Mouse (Mus musculus): Measurements from ENCODE around the gene Rrbp1.

The Rrbp1 gene

DNA sequence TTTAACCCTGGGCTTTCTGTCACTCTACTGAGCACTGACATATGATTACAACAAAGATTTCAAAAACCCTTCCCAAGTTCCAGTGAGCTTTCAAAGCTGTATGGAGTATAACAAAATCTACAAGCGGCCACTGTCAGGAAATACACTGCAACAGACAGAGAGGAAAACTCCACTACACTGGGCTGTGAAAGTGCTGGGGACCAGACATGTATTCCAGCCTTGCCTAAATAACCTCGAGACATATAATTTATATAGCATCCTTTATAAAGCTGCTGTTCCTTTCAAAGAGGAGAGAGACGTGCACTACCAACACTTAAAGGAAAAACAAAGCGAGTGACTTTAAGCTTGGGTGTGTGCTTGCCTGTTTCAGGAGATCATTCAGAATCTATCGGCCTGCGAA, 4.4 kb downstream of the Rrbp1 start:
- no peak for DNase-seq (ENCODE audit: low read depth, low spot score)

DNA sequence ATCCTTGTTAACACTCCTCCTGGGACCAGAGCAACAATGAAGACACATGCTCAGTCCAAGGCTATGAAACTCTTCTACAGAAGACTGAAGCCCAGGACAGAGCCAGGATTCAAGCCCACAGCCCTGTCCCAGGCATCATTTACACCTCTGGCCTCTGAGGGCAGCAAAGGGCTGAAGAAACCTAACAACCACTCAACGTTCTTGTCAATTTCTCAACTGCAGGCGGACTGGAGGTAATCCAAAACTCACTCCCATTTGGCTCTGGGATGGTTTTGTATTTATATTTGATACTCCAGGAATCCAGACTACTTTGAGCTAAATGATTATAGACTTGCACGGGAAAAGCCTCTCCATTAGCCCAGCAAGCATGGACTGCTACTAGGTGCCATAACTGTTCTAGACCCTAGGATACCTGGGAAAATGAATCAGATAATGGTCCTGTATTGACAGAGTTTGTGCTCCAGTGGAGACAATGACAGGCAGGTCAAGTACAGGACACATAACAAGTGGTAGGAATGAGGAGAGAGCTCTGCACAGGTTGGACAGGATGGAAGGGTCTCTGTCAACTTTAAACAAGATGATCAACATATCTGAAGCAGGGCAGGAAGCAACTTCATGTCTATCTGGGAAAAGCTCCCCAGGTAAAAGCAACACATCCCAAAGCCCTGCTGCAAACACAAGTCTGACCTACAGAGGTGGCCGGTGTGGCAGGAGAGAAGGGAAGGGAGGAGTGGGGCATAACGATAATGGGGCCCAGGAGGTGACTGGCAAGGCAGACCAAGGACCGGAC, 5.7 kb downstream of the Rrbp1 start:
- no peak for DNase-seq (ENCODE audit: low read depth, low spot score)

DNA sequence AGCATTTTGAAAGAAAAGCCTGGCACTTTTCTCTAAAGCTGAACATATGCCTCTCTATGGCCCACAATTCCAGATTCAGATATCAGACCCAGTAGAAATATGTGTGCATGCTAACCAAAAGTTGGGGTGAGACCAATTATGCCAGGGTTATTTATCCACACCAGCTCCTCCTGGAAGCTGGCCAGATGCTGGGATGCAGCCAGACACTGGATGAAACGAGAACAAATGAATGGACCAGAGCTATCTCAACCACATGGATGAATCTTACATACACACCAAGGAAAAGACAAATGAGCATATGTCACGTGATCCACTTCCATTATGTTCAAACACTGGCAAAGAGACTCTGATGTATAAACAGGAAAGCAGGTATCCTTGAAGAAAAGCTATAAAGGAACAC, 7.5 kb downstream of the Rrbp1 start:
- DNase-seq (ENCODE audit: low read depth, low spot score) = no peak

DNA sequence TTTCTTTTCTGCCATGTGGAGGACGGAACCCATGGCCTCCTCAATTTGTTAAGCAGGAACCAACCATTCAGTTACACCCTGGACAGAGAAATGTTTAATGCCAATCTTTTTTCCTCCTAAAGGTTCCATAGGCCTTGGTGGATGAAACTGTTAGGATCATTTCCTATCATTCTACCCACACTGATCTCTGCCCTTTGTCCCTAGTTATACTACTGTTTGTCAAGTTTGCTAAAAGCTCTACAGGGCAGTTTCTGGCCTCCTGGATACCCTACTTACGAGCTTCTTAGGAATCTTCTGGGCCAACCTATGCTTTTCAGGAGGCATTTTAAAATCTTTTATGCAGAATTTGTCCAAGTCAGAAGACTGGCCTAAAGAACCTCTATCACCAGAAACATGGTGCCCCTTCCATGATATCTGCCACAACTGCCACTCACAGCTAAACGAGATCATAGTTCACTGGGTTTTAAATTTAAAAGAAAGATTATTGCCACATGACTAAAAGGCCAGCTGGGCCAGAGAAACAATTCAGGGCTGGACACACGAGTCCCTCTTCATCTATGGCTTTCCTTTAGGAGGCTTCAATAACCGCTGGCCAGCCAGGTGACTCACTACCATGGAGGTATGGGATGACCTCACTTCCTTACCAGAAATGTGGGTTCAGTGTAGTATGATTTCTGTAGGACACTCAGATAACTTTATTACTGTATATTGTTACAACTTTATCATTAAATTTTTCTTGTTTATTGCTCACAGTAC, 8.7 kb downstream of the Rrbp1 start:
- DNase-seq (ENCODE audit: low read depth, low spot score) = no peak

DNA sequence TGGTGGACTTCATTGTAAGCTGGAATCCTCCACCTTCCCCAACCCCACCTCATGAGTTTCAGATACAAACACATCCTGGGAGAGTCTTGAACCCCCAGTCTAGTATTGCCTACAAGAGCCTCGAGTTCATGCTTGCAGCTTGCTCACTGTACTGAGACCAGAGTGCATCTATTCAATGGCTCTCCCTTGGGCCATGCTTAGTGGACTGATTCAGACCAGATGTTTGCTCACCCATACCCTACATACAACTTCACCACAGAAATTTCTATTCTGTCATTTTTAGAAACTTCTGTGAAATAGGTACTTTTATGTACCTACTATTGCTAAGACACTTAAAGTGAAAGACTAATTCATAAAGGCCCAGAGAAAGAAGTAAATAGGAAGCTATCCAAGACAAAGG, 18.1 kb downstream of the Rrbp1 start:
- no peak for DNase-seq (ENCODE audit: low read depth, low spot score)

DNA sequence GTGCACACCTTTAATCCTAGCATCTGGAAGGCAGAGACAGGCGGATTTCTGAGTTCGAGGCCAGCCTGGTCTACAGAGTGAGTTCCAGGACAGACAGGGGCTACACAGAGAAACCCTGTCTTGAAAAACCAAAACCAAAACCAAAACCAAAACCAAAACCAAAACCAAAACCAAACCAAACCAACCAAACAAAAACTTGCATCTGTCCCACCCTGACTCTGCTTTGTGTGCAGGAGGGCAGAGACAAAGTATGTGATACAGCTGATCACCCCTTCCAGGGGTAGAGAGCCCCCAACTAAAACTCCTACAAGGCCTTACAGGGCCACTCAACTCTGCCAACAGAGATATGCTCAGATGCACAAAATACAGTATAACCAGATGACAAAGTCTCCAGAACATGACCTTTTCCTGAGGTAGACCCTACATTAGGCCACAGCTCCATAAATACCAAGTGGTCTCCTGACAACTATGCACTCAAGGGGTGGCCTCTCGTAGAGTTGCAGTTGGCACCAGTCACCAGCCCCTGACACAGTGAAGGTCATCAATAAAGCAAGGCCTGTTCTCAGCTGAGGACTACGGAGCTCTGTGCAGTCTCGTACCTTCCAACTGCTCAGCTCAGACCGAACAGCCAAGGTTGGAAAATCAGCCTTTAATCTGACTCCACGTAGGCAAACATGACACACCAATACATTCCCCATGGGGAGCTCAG, 18.9 kb downstream of the Rrbp1 start:
- DNase-seq (ENCODE audit: low read depth, low spot score) = no peak

DNA sequence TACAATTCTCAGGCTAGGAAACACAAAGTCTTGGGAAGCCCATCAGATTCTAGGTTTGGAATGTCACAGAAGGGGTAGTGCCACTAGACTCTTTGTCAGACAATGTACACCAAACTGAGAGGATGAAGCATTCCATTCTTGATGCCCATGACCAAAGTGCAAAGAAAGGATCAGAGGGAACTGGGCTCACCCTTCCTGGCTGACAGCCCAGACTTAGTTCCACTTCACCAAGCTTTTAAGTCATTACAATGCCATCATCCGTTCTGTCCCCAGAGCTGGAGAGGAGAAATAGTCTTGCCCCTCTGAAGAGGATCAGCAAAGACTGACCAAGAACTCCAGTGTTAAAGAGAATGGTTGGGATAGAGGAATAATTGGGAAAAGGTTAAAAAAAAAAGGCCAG, 20.1 kb downstream of the Rrbp1 start:
- no peak for DNase-seq (ENCODE audit: low read depth, low spot score)

DNA sequence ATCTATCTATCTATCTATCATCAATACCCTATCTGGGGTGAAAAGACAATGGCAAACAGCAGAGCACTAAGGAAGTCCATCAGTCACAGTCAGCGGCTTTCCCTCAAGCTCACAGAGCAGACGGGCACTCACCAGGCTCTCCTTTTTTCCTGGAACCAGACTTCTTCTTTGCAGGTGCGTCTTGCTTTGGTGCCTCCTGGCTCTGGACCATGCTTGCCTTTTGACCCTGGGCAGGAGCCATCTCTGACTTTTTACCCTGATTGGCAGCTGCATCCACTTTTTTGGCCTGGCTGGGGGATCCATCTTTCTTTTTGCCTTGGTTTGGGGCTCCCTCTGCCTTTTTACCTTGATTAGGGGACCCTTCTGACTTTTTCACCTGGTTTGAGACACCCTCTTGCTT, 23.0 kb downstream of the Rrbp1 start:
- no peak for DNase-seq (ENCODE audit: low read depth, low spot score)

DNA sequence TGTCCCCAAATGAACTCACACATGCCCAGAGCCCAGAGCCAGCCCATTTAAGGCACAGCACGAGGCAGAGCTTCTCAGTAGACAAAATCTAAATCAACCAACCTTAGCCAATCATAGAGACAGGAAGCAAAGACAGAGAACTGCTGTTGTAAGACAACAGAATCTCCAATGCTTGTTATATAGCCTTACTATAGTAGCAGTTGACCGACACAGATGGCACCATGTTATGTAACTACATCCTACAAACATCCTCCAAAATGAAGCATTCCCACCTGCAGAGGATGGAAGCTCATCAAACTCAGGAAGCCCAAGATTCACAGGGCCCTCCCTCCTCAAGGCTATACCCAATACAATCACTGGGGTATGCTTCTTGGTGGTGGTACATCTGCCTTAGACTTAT, 23.6 kb downstream of the Rrbp1 start:
- DNase-seq (ENCODE audit: low read depth, low spot score) = no peak

DNA sequence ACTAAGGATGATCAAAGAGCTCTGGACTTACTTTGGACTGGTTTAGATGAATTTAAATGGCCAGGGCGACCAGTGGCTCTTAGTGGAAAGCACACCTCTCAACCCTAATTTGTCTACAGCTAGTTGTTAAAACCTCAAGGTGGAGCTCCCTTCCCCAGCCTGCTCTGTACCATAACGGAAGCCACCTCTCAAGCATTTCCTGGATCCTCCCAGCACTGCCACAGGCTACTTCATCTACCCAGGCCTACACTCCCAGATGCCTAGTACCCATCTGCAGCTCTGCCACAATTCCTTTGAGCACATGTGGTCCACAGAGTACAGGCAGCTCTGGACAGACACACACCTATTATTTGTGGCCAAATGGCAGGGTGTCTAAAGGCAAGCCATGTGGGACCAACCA, 27.6 kb downstream of the Rrbp1 start:
- no peak for DNase-seq (ENCODE audit: low read depth, low spot score)

DNA sequence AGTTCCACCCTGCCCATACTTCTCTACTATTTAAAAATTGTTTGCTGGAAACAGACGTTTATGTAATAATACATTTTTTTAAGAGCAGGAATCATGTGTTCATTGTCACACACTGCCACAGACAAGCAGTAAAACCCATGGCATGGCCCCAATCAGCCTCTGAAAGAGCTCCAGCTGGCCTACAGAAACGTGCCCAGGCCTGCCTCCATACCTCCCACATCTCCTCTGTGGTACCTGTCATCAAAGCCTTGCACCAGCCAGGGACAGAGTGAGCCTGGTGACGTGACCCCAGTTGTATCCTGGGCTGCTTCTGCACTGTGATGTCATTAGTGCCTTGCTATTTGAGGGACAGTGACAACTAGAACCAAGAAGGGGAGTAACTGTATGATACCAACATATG, 28.2 kb downstream of the Rrbp1 start:
- DNase-seq (ENCODE audit: low read depth, low spot score) = no peak

DNA sequence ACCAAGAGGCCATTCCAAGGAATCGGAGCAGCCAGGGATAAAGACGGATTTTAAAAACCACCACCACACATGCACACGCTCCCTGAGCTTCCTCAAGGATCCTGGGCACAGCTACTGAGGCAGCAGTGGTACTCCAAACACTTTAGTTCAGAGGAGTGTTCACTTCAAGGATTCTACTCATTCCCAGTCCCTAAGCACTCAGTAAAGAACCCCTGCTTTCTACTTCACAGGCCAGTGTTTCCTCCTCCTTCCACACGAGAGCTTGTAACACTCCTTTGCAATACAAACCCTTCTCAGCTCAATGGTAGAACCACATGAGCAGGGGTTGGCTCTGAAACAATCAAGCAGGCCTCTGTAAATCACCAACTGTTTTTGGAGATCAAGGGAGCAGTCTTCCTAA, 28.9 kb downstream of the Rrbp1 start:
- DNase-seq (ENCODE audit: low read depth, low spot score) = no peak

DNA sequence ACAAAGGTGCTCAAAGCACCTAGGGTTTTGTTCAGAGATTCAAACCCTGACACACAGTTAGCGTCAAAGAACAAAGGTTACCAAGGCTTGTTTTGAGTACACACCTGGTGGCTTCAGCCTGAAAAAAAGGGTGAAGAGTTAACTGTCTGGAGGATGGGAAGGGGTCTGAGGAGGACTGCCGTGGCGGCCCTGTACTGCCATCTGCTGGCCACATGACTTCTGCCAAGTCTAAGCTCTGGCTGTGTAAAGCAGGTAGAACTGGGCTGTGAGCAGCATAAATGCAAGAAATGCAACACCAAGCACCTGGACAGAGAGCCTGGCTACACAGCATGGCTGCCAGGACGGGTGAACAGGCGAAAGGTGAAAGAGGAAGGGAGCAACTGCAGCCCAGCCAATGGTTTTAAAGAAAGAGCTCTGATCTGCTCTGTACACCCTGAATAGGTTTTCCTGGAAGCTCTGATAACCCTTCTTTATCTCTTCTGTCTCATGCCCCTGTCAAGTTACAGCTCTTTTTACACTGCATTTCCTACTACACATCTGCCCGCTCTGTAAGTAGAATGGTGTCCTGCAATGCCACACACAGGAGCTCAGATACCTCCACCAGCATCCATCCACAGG, 30.2 kb downstream of the Rrbp1 start:
- peak; percentile 62 for DNase-seq (ENCODE audit: low read depth, low spot score)

DNA sequence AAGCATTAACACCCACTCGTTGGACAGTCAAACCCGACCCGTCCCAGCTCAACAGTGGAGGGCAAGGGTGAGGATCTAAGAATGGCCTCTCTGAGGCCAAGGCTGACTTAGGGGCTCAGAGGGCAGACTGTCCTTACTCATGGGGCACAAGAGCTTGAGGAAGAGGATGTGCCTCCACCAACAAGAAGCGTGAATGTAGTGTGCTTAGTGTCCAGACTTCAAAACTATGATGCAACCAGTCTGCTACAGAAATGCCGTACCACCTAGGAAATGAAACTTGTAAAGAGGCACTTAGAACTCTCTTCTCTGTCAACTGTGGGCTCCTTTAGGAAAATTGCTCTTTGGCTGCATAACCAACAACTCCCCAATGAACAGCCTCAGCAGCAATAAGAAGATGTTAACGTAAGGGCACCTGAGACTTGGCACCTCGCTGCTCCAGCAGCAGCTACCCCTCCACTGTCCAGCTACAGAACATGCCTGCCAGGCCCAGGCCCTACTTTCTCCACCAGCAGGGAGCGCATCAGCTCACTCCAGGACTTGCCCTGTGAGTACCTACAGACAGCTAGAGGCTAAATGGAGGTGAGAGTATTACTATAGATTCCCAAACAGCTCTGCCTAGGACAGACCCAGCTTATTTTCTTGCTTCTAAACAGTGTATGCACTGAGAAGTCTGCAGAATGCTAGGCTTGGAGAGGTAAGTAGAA, 32.5 kb downstream of the Rrbp1 start:
- no peak for DNase-seq (ENCODE audit: low read depth, low spot score)

DNA sequence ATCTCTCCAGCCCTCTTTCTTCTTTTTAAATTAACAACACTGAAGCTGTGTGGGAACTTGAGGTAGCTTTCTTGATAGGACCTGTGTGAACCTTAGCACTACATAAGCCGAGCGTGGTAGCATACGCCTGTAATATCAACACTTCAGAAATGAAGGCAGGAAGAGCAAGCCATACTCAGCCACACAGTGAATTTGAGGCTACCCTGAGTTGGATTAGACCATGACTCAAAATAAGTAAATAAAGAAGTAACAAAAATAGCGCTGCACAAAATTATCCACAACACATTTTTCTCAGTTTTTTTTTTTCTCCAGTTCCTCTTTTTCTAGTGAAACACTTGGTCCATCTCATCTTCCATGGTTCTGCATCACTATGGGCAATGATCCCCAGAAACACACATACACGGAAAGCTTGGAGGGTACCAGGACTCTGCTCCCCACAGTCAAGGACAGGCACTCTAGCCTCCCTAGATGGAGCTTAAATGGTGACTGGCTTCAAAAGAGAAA, 35.9 kb downstream of the Rrbp1 start:
- DNase-seq (ENCODE audit: low read depth, low spot score) = no peak

DNA sequence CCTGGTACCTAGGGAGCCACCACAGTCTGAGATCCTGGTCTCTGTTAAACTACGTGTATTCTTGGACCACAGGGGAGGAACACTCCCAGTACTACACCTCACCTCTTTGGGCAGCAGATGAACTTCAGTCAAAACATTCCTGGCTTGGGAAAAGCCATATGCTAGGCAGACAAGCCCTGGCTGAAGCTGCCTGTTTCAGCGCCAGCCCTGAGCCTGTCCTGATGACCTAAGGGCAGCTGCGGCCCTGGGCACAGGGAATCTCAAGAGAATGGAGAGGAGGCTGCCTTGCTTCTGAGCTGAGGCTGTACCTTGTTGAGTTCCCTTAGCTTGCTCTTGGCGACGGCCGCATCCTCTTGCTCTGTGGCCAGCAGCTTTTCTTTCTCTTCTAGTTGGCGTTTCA, 37.9 kb downstream of the Rrbp1 start:
- no peak for DNase-seq (ENCODE audit: low read depth, low spot score)

DNA sequence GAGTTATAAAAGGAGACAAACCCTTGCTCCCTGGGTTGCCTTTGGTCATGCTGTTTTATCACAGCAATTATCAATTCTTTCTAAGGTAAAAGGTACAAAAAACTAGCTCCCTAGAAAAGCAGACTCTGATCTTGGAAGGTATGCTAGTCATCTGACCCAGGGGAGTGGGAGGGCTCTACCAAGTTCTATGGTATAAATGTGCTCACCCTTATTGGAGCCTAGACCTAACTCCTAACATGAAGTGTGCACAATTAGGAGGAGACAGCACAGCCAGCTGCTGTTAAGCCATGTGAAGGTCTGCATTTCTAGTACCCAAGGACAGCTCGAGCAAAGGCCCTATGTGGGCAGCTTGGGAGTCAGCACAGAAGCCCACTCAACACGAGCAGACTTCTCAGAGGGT, 39.2 kb downstream of the Rrbp1 start:
- DNase-seq (ENCODE audit: low read depth, low spot score) = no peak

DNA sequence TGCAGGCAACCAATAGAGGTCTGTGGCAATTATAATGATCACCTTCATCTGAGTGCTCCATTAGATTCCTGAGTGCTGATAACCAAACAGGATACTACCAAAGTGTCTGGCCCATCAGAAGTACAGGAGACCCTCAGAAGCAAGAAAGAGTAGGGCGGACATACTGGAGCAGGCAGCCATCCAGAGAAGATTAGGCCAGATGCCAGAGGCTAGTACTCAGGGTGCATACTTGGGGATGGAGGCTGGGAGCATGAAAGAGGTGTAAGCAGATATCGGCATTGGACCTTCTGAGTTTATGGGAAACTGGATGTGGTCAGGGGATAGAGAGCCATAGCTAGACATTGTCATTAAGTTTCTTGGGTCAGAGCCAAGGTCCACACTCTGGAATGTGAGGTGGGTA, 40.2 kb downstream of the Rrbp1 start:
- DNase-seq (ENCODE audit: low read depth, low spot score) = no peak

DNA sequence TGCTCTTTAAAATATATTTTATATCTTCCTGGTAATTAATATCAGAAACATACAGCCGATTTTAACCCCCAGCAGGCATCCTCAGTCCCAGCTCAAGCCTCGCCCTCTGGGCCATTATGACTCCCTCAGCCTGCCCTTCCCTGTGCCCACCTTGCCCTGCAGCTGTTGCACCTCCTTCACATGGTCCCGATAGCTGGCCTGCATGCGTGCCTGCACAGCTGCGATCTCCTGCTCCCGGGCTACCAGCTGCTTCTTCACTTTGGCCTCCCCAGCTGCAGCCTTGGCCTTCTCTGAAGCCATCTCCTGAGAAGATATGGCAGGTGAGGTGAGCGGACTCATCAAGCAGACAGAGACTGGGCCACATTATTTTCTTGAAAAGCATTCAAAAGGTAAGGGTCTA, 41.8 kb downstream of the Rrbp1 start:
- no peak for DNase-seq (ENCODE audit: low read depth, low spot score)

DNA sequence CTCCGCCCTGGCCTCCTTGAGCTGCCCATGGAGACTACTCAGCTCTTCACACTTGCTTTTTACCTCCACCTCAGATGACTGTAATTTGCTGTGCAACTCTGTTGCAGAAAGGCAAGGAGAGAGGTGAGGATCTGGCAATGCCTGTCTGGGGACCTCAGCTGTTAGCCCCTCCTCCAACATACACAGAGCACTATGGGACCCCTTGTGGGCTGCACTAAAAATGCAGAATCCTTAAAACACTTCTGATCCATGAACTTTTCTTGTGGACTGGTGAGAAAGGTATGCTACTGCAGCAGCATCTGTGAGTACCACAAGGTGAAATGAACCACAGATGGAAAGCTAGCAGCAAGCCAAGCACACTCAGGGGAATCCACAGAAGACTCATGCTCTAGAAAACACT, 47.7 kb downstream of the Rrbp1 start:
- no peak for DNase-seq (ENCODE audit: low read depth, low spot score)

DNA sequence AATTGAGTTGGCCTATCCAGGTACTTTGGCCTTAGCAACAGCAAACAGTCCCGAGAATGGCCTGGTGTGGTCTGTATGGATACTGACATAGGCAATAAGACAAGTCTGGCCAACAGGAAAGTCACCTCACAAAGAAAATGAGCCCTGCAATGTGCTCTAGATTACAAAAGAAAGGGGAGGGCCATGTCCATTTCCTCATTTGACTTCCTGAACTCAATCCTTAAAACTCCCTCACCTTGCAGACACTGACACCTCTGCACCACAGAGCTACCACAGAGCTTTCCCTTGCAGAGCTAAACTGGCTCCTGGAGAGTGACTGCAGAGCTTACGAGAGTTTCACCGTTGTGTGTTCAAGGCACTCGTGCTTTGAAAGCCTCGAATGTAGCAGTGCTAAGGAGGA, 48.9 kb downstream of the Rrbp1 start:
- no peak for DNase-seq (ENCODE audit: low read depth, low spot score)

Data from forelimb bud, embryonic 11.5 days (tissue).